Mouse (Mus musculus) testis, adult 2 months (tissue): ENCODE data around the gene Gcnt2.

Experiments used
- CTCF ChIP-seq: fragments of 200-500 bp; IDR thresholded peaks from 2 replicates; pipeline ENCODE4 v1.5.1; 2012; ENCODE audit warnings: low read depth, mild to moderate bottlenecking, inconsistent platforms, low read length, moderate library complexity; ENCODE audit not compliant: control insufficient read depth, insufficient read depth, insufficient replicate concordance
- POLR2A ChIP-seq: fragments of 200-500 bp; IDR thresholded peaks from 2 replicates; pipeline ENCODE4 v1.6.1; 2012; ENCODE audit warnings: low read depth, mild to moderate bottlenecking, inconsistent platforms, low read length, moderate library complexity; ENCODE audit not compliant: control insufficient read depth

- no peak for TF ChIP-seq POLR2A
- no peak for TF ChIP-seq CTCF
Measured at GRCm38 (mm10) chr13:40899349-40899993, 39.9 kb downstream of the Gcnt2 start.
